Mouse (Mus musculus): ENCODE data around the gene Col16a1. TPM values are rescaled to one million over a fixed set of nuclear protein-coding genes. Genes with fewer than 3 reads are reported as not detected.

Gene Col16a1
- 12.7 and 15.4 TPM in 2 replicates for polyA plus RNA-seq (2012; rRNA removed)

DNA sequence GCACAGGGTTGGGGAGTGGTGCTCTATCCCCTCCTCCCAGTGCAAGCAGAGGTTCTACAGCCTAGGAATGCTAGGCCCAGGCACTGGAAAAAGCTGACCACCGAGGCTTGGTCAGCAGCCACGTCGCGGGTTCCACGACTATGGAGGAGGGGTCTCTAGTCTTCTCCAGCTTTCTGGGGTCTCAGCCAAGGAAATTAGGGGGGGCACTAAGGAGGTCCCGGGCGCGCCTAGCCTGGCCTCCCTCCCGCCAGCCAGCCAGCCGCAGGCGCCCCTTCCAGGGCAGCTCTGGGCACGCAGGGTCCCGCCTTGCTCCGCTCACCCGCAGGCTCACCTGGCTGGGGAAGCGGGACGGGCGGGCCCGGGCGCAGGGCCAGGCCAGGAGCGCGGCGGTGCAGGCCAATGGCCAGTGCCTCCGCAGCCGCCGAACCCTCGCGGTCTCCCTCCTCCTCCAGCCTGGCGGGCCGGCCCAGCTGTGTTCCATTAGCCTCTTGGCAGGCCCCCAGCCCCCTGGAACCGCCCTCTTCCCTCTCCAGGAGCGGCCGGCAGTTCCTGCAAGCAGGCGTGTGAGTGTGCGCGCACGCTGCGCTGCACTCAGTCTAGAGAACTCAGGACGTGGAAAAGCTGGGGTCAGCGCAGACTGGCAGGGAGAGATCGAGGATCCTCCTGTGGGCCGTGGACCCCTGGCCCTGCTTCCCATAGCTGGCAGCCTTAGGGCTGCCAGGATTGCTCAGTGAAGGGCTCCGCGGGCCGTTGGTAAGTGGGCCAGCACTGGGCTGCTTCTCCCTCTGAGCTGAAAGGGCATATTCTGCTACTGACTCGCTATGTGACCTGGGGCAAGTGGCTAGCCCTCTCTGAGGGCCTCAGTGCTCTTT lies at the start of gene Col16a1:
Gene Col16a1, plus strand, starts transcription at position 510 of the 872 bp plus-strand sequence.
- under 1% methylated on average over 45 of the region's 46 CpGs for WGBS
- Histone ChIP-seq H3K4me1 (ENCODE audit: control insufficient read depth, insufficient read depth, low read length) (no peaks in the 10 kb centered on the region), H3K4me3 (ENCODE audit: insufficient read depth, low read depth, low read length) (peak within 1 kb of the TSS; percentile 49), H3K27me3 (replicated peaks; ENCODE audit: control insufficient read depth, insufficient read depth, low read length) (no peaks in the 10 kb centered on the region), H3K27ac (ENCODE audit: insufficient read depth, low read depth, low read length) (peak within 1 kb of the TSS; percentile 47; the same call in 1 of the 2 replicates), H3K36me3 (ENCODE audit: control insufficient read depth, insufficient read depth, low read length) (no peaks in the 10 kb centered on the region)
- peak; percentile 97 for DNase-seq
- TF ChIP-seq POLR2A (IDR thresholded peaks at IDR 0.05; ENCODE audit: low read depth, low read length) (no peak), CTCF (conservative IDR thresholded peaks at IDR 0.05; ENCODE audit: insufficient read depth, insufficient read length, low read depth, low read length) (no peak)

DNA sequence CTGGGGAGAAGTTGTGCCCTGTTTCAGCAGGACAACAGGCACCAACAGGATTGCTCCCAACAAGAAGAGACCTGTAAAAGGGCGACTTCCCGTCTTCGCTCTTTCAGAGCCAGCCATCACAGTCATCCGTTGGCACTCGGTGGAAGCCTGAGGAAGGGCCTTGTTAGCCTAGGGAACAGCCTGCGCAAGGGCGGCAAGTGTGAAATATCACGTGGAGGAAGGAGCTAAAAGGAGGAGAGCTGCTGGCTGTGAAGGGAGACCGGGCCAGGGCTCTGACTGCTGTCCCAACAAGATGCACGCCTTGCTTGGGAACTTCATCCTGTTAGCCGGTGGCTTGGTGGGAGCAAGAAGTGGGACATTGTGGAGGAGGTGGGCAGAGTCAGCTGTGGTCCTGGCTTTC lies 49.5 kb upstream of the Col16a1 start:
- no peaks in the 10 kb centered on the region for H3K36me3 ChIP-seq (ENCODE audit: control insufficient read depth, insufficient read depth, low read length)
- H3K4me1 ChIP-seq (ENCODE audit: control insufficient read depth, insufficient read depth, low read length) = no peaks in the 10 kb centered on the region
- TF ChIP-seq POLR2A (IDR thresholded peaks at IDR 0.05; ENCODE audit: low read depth, low read length) (no peak), CTCF (conservative IDR thresholded peaks at IDR 0.05; ENCODE audit: insufficient read depth, insufficient read length, low read depth, low read length) (no peak)
- no peak overlapping the region for H3K27ac ChIP-seq (ENCODE audit: insufficient read depth, low read depth, low read length)
- H3K4me3 ChIP-seq (ENCODE audit: insufficient read depth, low read depth, low read length) = no peak overlapping the region
- DNase-seq = no peak
- WGBS = 67% methylated on average over 11 of the region's 11 CpGs
- no peaks in the 10 kb centered on the region for H3K27me3 ChIP-seq (replicated peaks; ENCODE audit: control insufficient read depth, insufficient read depth, low read length)

- DNase-seq = no peak
- TF ChIP-seq POLR2A (IDR thresholded peaks at IDR 0.05; ENCODE audit: low read depth, low read length) = no peak
- no peak for TF ChIP-seq CTCF (conservative IDR thresholded peaks at IDR 0.05; ENCODE audit: insufficient read depth, insufficient read length, low read depth, low read length)
- H3K4me3 ChIP-seq (ENCODE audit: insufficient read depth, low read depth, low read length) = no peak overlapping the region
- H3K4me1 ChIP-seq (ENCODE audit: control insufficient read depth, insufficient read depth, low read length) = no peaks in the 10 kb centered on the region
- WGBS = 26% methylated on average over 5 of the region's 5 CpGs
- H3K36me3 ChIP-seq (ENCODE audit: control insufficient read depth, insufficient read depth, low read length) = no peaks in the 10 kb centered on the region
- no peak overlapping the region for H3K27ac ChIP-seq (ENCODE audit: insufficient read depth, low read depth, low read length)
- H3K27me3 ChIP-seq (replicated peaks; ENCODE audit: control insufficient read depth, insufficient read depth, low read length) = no peaks in the 10 kb centered on the region
Observed at GRCm38 (mm10) chr4:130001710-130002109, 45.9 kb upstream of the Col16a1 start.

DNA sequence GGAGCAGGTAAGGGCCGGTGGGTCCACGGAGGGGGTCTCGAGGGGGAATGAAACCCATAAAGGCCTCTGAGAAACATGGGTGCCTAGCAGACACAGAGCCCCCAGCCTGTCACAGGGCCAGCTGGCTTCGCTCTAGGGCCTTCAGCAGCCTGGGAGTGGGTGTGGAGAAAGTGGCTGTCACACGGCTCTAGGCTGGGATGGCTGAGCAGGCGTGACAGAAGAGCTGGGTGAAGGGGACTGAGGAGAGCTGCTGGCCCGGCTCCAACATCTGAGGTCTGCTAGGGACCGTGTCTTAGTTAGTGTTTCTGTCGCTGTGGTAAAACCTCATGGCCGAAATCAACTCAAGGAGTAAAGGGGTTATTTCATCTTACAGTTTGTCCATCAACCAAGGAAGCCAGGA lies 45.5 kb upstream of the Col16a1 start:
- Histone ChIP-seq H3K4me1 (ENCODE audit: control insufficient read depth, insufficient read depth, low read length) (no peaks in the 10 kb centered on the region), H3K27me3 (replicated peaks; ENCODE audit: control insufficient read depth, insufficient read depth, low read length) (no peaks in the 10 kb centered on the region), H3K4me3 (ENCODE audit: insufficient read depth, low read depth, low read length) (no peak overlapping the region), H3K36me3 (ENCODE audit: control insufficient read depth, insufficient read depth, low read length) (no peaks in the 10 kb centered on the region), H3K27ac (ENCODE audit: insufficient read depth, low read depth, low read length) (no peak overlapping the region)
- DNase-seq = no peak
- no peak for TF ChIP-seq POLR2A (IDR thresholded peaks at IDR 0.05; ENCODE audit: low read depth, low read length)
- TF ChIP-seq CTCF (conservative IDR thresholded peaks at IDR 0.05; ENCODE audit: insufficient read depth, insufficient read length, low read depth, low read length) = no peak
- 51% methylated on average over 10 of the region's 10 CpGs for WGBS

DNA sequence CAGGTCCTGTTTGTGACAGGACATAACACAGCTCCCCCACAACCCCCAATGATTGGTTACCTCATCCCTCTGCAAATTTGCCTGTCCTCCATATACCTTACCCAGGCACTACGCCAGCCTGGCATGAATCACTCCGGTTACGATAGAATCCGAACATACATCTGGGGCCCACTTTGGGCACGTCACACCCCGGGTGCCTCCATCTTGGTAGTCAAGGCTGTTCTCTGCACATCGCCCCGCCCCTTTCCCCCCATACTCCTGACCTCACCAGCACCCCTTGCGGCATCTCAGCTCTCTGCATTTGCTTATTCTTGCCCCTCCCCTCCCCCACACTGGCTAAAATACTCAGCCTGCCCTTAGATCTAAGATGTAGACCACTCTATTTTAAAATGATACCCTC lies 42.0 kb upstream of the Col16a1 start:
- no peak overlapping the region for H3K4me3 ChIP-seq (ENCODE audit: insufficient read depth, low read depth, low read length)
- TF ChIP-seq POLR2A (IDR thresholded peaks at IDR 0.05; ENCODE audit: low read depth, low read length) (no peak), CTCF (conservative IDR thresholded peaks at IDR 0.05; ENCODE audit: insufficient read depth, insufficient read length, low read depth, low read length) (no peak)
- DNase-seq = no peak
- H3K4me1 ChIP-seq (ENCODE audit: control insufficient read depth, insufficient read depth, low read length) = no peaks in the 10 kb centered on the region
- 71% methylated on average over 9 of the region's 9 CpGs for whole genome bisulfite sequencing
- H3K27ac ChIP-seq (ENCODE audit: insufficient read depth, low read depth, low read length) = no peak overlapping the region
- no peaks in the 10 kb centered on the region for H3K36me3 ChIP-seq (ENCODE audit: control insufficient read depth, insufficient read depth, low read length)
- no peaks in the 10 kb centered on the region for H3K27me3 ChIP-seq (replicated peaks; ENCODE audit: control insufficient read depth, insufficient read depth, low read length)

- DNase-seq = no peak
- Histone ChIP-seq H3K4me3 (ENCODE audit: insufficient read depth, low read depth, low read length) (no peak overlapping the region), H3K27me3 (replicated peaks; ENCODE audit: control insufficient read depth, insufficient read depth, low read length) (no peaks in the 10 kb centered on the region), H3K4me1 (ENCODE audit: control insufficient read depth, insufficient read depth, low read length) (no peaks in the 10 kb centered on the region), H3K27ac (ENCODE audit: insufficient read depth, low read depth, low read length) (no peak overlapping the region), H3K36me3 (ENCODE audit: control insufficient read depth, insufficient read depth, low read length) (no peaks in the 10 kb centered on the region)
- TF ChIP-seq POLR2A (IDR thresholded peaks at IDR 0.05; ENCODE audit: low read depth, low read length) = no peak
- no peak for TF ChIP-seq CTCF (conservative IDR thresholded peaks at IDR 0.05; ENCODE audit: insufficient read depth, insufficient read length, low read depth, low read length)
- 19% methylated on average over 25 of the region's 25 CpGs for WGBS
Observed at GRCm38 (mm10) chr4:130006533-130006932, 41.1 kb upstream of the Col16a1 start.

DNA sequence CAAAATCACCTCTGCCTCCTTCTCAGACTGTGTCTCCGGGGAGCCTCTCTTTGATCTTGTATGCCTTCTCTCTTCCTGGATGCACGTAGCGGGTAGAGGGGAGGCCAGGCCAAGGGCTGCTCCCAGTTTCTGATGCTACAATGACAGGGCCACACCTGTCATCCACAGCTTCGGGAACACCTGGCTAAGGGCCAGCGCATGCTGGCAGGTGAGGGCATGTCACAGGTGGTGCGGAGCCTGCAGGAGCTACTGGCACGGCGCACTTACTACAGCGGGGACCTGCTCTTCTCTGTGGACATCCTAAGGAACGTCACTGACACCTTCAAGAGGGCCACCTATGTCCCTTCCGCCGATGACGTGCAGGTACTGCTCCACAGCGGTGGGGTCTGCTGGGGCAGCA lies 38.6 kb upstream of the Col16a1 start:
- Histone ChIP-seq H3K36me3 (ENCODE audit: control insufficient read depth, insufficient read depth, low read length) (no peaks in the 10 kb centered on the region), H3K27me3 (replicated peaks; ENCODE audit: control insufficient read depth, insufficient read depth, low read length) (no peaks in the 10 kb centered on the region), H3K4me3 (ENCODE audit: insufficient read depth, low read depth, low read length) (no peak overlapping the region), H3K4me1 (ENCODE audit: control insufficient read depth, insufficient read depth, low read length) (no peaks in the 10 kb centered on the region), H3K27ac (ENCODE audit: insufficient read depth, low read depth, low read length) (no peak overlapping the region)
- TF ChIP-seq POLR2A (IDR thresholded peaks at IDR 0.05; ENCODE audit: low read depth, low read length) (no peak), CTCF (conservative IDR thresholded peaks at IDR 0.05; ENCODE audit: insufficient read depth, insufficient read length, low read depth, low read length) (no peak)
- 85% methylated on average over 14 of the region's 14 CpGs for whole genome bisulfite sequencing
- no peak for DNase-seq
